Mouse (Mus musculus) forebrain, postnatal 0 days (tissue): ENCODE data around the gene Snx22. TPM values are rescaled to one million over a fixed set of nuclear protein-coding genes. Genes with fewer than 3 reads are reported as not detected.
A peak's percentile ranks its signal among the peaks of the same experiment; 100 is the strongest.

Experiments used
- ATAC-seq: fragments of 200-750 bp; cut with Nextera tagmentation; 2 replicates; pipeline ENCODE4 v1.8.0; 2017; ENCODE audit warnings: mild to moderate bottlenecking, moderate library complexity
- DNase-seq: peaks from one replicate; pipeline ENCODE4 v3.0.0-alpha.2; 2015
- H3K27ac ChIP-seq: fragments of 300-500 bp; sonication (generic); 2 replicates; pipeline ENCODE4 v1.5.1; 2014; ENCODE audit warnings: low read depth, mild to moderate bottlenecking, antibody characterized with exemption, low read length, moderate library complexity, mixed read lengths
- H3K27me3 ChIP-seq: fragments of 300-500 bp; sonication (generic); 2 replicates; pipeline ENCODE4 v1.6.1; 2014; ENCODE audit warnings: mild to moderate bottlenecking, low read length, mixed read lengths; ENCODE audit not compliant: insufficient read depth
- H3K36me3 ChIP-seq: fragments of 300-500 bp; sonication (generic); 2 replicates; pipeline ENCODE4 v1.6.1; 2014; ENCODE audit warnings: mild to moderate bottlenecking, moderate library complexity; ENCODE audit not compliant: insufficient read depth
- H3K4me1 ChIP-seq: fragments of 300-500 bp; sonication (generic); 2 replicates; pipeline ENCODE4 v1.6.1; 2014; ENCODE audit warnings: antibody characterized with exemption; ENCODE audit not compliant: insufficient read depth
- H3K4me2 ChIP-seq: fragments of 300-500 bp; sonication (generic); 2 replicates; pipeline ENCODE4 v1.6.1; 2014; ENCODE audit warnings: low read depth, mild to moderate bottlenecking, moderate library complexity
- H3K4me3 ChIP-seq: fragments of 300-500 bp; sonication (generic); 2 replicates; pipeline ENCODE4 v1.5.1; 2014; ENCODE audit warnings: low read depth, low read length, mixed read lengths
- H3K9ac ChIP-seq: fragments of 300-500 bp; sonication (generic); 2 replicates; pipeline ENCODE4 v1.6.1; 2014; ENCODE audit warnings: mild to moderate bottlenecking
- H3K9me3 ChIP-seq: fragments of 300-500 bp; sonication (generic); 2 replicates; pipeline ENCODE4 v1.6.1; 2016; ENCODE audit warnings: low read length
- CTCF ChIP-seq: sonication (generic); IDR thresholded peaks from 2 replicates; pipeline ENCODE4 v1.5.1; 2016; ENCODE audit warnings: antibody characterized with exemption, control low read depth, low read depth
- WGBS: fragments of 180-500 bp; shearing (Covaris S2); extraction: QIAGEN DNeasy Blood & Tissue Kit; methylation state at CpG from one replicate; pipeline ENCODE4 v1.1.7; 2014; 5-methylcytosine and 5-hydroxymethylcytosine counted together
- polyA plus RNA-seq: library from polyadenylated mRNA; unstranded; fragments of >200 nt; fragmentation: Nextera tagmentation; extraction: Ambion mirVana; gene quantifications from 2 replicates; pipeline ENCODE4 v1.2.1, GENCODE M21; 2015
- total RNA-seq: library from RNA; depleted of rRNA; stranded (reverse); fragments of >200 nt; gene quantifications from 2 replicates; pipeline ENCODE4 v1.2.3, GENCODE M21; 2014

Gene Snx22
- total and polyA plus RNA-seq, 2 experiments from 2014 or later = 4.0 to 7.3 TPM

GRCm38 (mm10) chr9:66087062-66087461, 17.5 kb upstream of the Snx22 start:
- Histone ChIP-seq H3K36me3 (peaks cover 49% of the 10 kb centered on the region), H3K4me1 (no peaks in the 10 kb centered on the region), H3K9ac (no peak overlapping the region), H3K27me3 (no peaks in the 10 kb centered on the region), H3K4me3 (no peak overlapping the region), H3K27ac (no peak overlapping the region), H3K9me3 (no peaks in the 10 kb centered on the region), H3K4me2 (no peak overlapping the region)
- ATAC-seq = no peak
- 95% methylated on average over 7 of the region's 7 CpGs for WGBS
- no peak for DNase-seq
- no peak for TF ChIP-seq CTCF

- TF ChIP-seq CTCF = no peak
- Histone ChIP-seq H3K36me3 (peaks cover 23% of the 10 kb centered on the region), H3K4me2 (no peak overlapping the region), H3K4me3 (no peak overlapping the region), H3K4me1 (no peaks in the 10 kb centered on the region), H3K9ac (no peak overlapping the region), H3K27me3 (no peaks in the 10 kb centered on the region), H3K9me3 (no peaks in the 10 kb centered on the region), H3K27ac (no peak overlapping the region)
- DNase-seq (no peak), ATAC-seq (no peak)
- 74% methylated on average over 3 of the region's 3 CpGs for WGBS
Observed at GRCm38 (mm10) chr9:66084171-66084570, 14.7 kb upstream of the Snx22 start.

- Histone ChIP-seq H3K9me3 (no peaks in the 10 kb centered on the region), H3K4me3 (no peak overlapping the region), H3K4me1 (no peaks in the 10 kb centered on the region), H3K27me3 (no peaks in the 10 kb centered on the region), H3K27ac (no peak overlapping the region), H3K9ac (no peak overlapping the region), H3K4me2 (no peak overlapping the region), H3K36me3 (0 out of 2 replicates have a peak, but pooled peaks cover 3% of the 10 kb centered on the region)
- ATAC-seq (no peak), DNase-seq (no peak)
- WGBS = 87% methylated on average over 4 of the region's 4 CpGs
- no peak for TF ChIP-seq CTCF
Observed at GRCm38 (mm10) chr9:66081999-66082398, 12.5 kb upstream of the Snx22 start.

GRCm38 (mm10) chr9:66080804-66081459, 11.4 kb upstream of the Snx22 start:
- Histone ChIP-seq H3K27ac (no peak overlapping the region), H3K9ac (no peak overlapping the region), H3K36me3 (no peaks in the 10 kb centered on the region), H3K4me1 (no peaks in the 10 kb centered on the region), H3K9me3 (no peaks in the 10 kb centered on the region), H3K4me3 (no peak overlapping the region), H3K27me3 (no peaks in the 10 kb centered on the region), H3K4me2 (no peak overlapping the region)
- no peak for ATAC-seq
- no peak for TF ChIP-seq CTCF
- DNase-seq = no peak
- whole genome bisulfite sequencing = 77% methylated on average over 3 of the region's 3 CpGs

- H3K4me1 ChIP-seq = no peaks in the 10 kb centered on the region
- no peak overlapping the region for H3K4me3 ChIP-seq
- peak overlapping the region; percentile 19; the same call in 1 of the 2 replicates for H3K4me2 ChIP-seq
- H3K27ac ChIP-seq = no peak overlapping the region
- ATAC-seq = peak; percentile 77
- no peak for TF ChIP-seq CTCF
- H3K9me3 ChIP-seq = no peaks in the 10 kb centered on the region
- H3K27me3 ChIP-seq = no peaks in the 10 kb centered on the region
- H3K9ac ChIP-seq = 0 out of 2 replicates have a peak overlapping the region, but pooled peaks have one; percentile 25
- no peaks in the 10 kb centered on the region for H3K36me3 ChIP-seq
- WGBS = 8% methylated on average over 14 of the region's 14 CpGs
- DNase-seq = peak; percentile 44
Observed at GRCm38 (mm10) chr9:66078493-66078892, 9.0 kb upstream of the Snx22 start.

GRCm38 (mm10) chr9:66078072-66078471, 8.6 kb upstream of the Snx22 start:
- Histone ChIP-seq H3K9ac (no peak overlapping the region), H3K4me2 (0 out of 2 replicates have a peak overlapping the region, but pooled peaks have one; percentile 19), H3K4me3 (no peak overlapping the region), H3K27me3 (no peaks in the 10 kb centered on the region), H3K27ac (no peak overlapping the region), H3K36me3 (no peaks in the 10 kb centered on the region), H3K4me1 (no peaks in the 10 kb centered on the region), H3K9me3 (no peaks in the 10 kb centered on the region)
- ATAC-seq (no peak; the same call in 1 of the 2 replicates), DNase-seq (no peak)
- 63% methylated on average over 3 of the region's 3 CpGs for WGBS
- TF ChIP-seq CTCF = no peak

GRCm38 (mm10) chr9:66072754-66073153, 3.2 kb upstream of the Snx22 start:
- WGBS = 85% methylated on average over 7 of the region's 7 CpGs
- H3K9me3 ChIP-seq = no peaks in the 10 kb centered on the region
- peaks cover 4% of the 10 kb centered on the region; the same call in 1 of the 2 replicates for H3K4me1 ChIP-seq
- no peak overlapping the region for H3K4me3 ChIP-seq
- H3K36me3 ChIP-seq = no peaks in the 10 kb centered on the region
- no peak overlapping the region for H3K27ac ChIP-seq
- no peak for ATAC-seq
- DNase-seq = no peak
- TF ChIP-seq CTCF = no peak
- H3K9ac ChIP-seq = no peak overlapping the region
- H3K4me2 ChIP-seq = no peak overlapping the region
- H3K27me3 ChIP-seq = 0 out of 2 replicates have a peak, but pooled peaks cover 4% of the 10 kb centered on the region
